Mouse (Mus musculus) hindbrain, embryonic 16.5 days (tissue): ENCODE results near the gene Dhrs11. TPM values are rescaled to one million over a fixed set of nuclear protein-coding genes. Genes with fewer than 3 reads are reported as not detected.
"Not testable (repeated sequence)": the region's sequence is repeated elsewhere in the genome, so short reads cannot be mapped to it uniquely, and the experiment has no call there.

Source experiments
- ATAC-seq: fragments of 200-750 bp; cut with Nextera tagmentation; 2 replicates; pipeline ENCODE4 v1.8.0; 2017; ENCODE audit warnings: moderate TSS enrichment, moderate library complexity
- H3K27ac ChIP-seq: fragments of 300-500 bp; sonication (generic); 2 replicates; pipeline ENCODE4 v1.5.1; 2014; ENCODE audit warnings: low read depth, mild to moderate bottlenecking, control low read depth, low read length, moderate library complexity
- H3K27me3 ChIP-seq: fragments of 300-500 bp; sonication (generic); replicated peaks from 2 replicates; pipeline ENCODE4 v1.6.1; 2014; ENCODE audit warnings: low read length; ENCODE audit not compliant: control insufficient read depth, insufficient read depth
- H3K36me3 ChIP-seq: fragments of 300-500 bp; sonication (generic); 2 replicates; pipeline ENCODE4 v1.6.1; 2014; ENCODE audit warnings: mild to moderate bottlenecking, low read length, moderate library complexity, mixed read lengths; ENCODE audit not compliant: control insufficient read depth, insufficient read depth
- H3K4me1 ChIP-seq: fragments of 300-500 bp; sonication (generic); 2 replicates; pipeline ENCODE4 v1.6.1; 2014; ENCODE audit warnings: low read depth, low read length; ENCODE audit not compliant: control insufficient read depth, insufficient read depth
- H3K4me2 ChIP-seq: fragments of 300-500 bp; sonication (generic); 2 replicates; pipeline ENCODE4 v1.6.1; 2014; ENCODE audit warnings: mild to moderate bottlenecking, low read length, control low read depth, moderate library complexity
- H3K4me3 ChIP-seq: fragments of 300-500 bp; sonication (generic); 2 replicates; pipeline ENCODE4 v1.5.1; 2014; ENCODE audit warnings: mild to moderate bottlenecking, low read length, control low read depth, moderate library complexity
- H3K9ac ChIP-seq: fragments of 300-500 bp; sonication (generic); 2 replicates; pipeline ENCODE4 v1.6.1; 2014; ENCODE audit warnings: low read depth, mild to moderate bottlenecking, control low read depth, low read length, moderate library complexity
- H3K9me3 ChIP-seq: fragments of 300-500 bp; sonication (generic); 2 replicates; pipeline ENCODE4 v1.6.1; 2014; ENCODE audit warnings: mild to moderate bottlenecking, low read length, moderate library complexity; ENCODE audit not compliant: control insufficient read depth
- WGBS: fragments of 180-500 bp; shearing (Covaris S2); extraction: QIAGEN DNeasy Blood & Tissue Kit; methylation state at CpG from one replicate; pipeline ENCODE4 v1.1.7; 2014; 5-methylcytosine and 5-hydroxymethylcytosine counted together
- polyA plus RNA-seq: library from polyadenylated mRNA; unstranded; fragments of >200 nt; fragmentation: Nextera tagmentation; extraction: Ambion mirVana; gene quantifications from 2 replicates; pipeline ENCODE4 v1.2.1, GENCODE M21; 2015

The Dhrs11 gene
- polyA plus RNA-seq, 1 experiment from 2014 or later = 11.1 TPM

- Histone ChIP-seq H3K27me3 (no peaks in the 10 kb centered on the region), H3K4me2 (peak overlapping the region; percentile 21; the same call in 1 of the 2 replicates), H3K9me3 (no peaks in the 10 kb centered on the region), H3K36me3 (no peaks in the 10 kb centered on the region), H3K4me1 (peaks cover 19% of the 10 kb centered on the region), H3K9ac (no peak overlapping the region), H3K4me3 (no peak overlapping the region), H3K27ac (no peak overlapping the region)
- WGBS = 95% methylated on average over 2 of the region's 2 CpGs
- no peak for ATAC-seq
These were observed 38.8 kb upstream of the Dhrs11 start for GRCm38 (mm10) chr11:84867586-84867985.

- 79% methylated on average over 2 of the region's 2 CpGs for WGBS
- no peak overlapping the region for H3K9ac ChIP-seq
- no peaks in the 10 kb centered on the region for H3K9me3 ChIP-seq
- no peak for ATAC-seq
- H3K4me2 ChIP-seq = no peak overlapping the region
- no peaks in the 10 kb centered on the region for H3K27me3 ChIP-seq
- no peak overlapping the region for H3K4me3 ChIP-seq
- peaks cover 16% of the 10 kb centered on the region for H3K4me1 ChIP-seq
- no peak overlapping the region for H3K27ac ChIP-seq
- no peaks in the 10 kb centered on the region for H3K36me3 ChIP-seq
These were observed 36.5 kb upstream of the Dhrs11 start for GRCm38 (mm10) chr11:84865268-84865667.

GRCm38 (mm10) chr11:84855285-84855684 is 26.5 kb upstream of the Dhrs11 start:
- Histone ChIP-seq H3K27ac (no peak overlapping the region), H3K9ac (no peak overlapping the region), H3K4me3 (no peak overlapping the region), H3K9me3 (no peaks in the 10 kb centered on the region), H3K4me1 (no peaks in the 10 kb centered on the region), H3K4me2 (no peak overlapping the region), H3K27me3 (no peaks in the 10 kb centered on the region), H3K36me3 (peaks cover 17% of the 10 kb centered on the region)
- WGBS = 98% methylated on average over 6 of the region's 6 CpGs
- no peak for ATAC-seq

GRCm38 (mm10) chr11:84847475-84848090 is 18.8 kb upstream of the Dhrs11 start:
- ATAC-seq = no peak
- Histone ChIP-seq H3K4me2 (no peak overlapping the region), H3K9ac (no peak overlapping the region), H3K4me3 (no peak overlapping the region), H3K4me1 (no peaks in the 10 kb centered on the region), H3K9me3 (no peaks in the 10 kb centered on the region), H3K27ac (no peak overlapping the region), H3K27me3 (no peaks in the 10 kb centered on the region), H3K36me3 (peaks cover 11% of the 10 kb centered on the region)
- 77% methylated on average over 7 of the region's 7 CpGs for WGBS

GRCm38 (mm10) chr11:84846741-84847474 is 18.1 kb upstream of the Dhrs11 start:
- H3K9me3 ChIP-seq = no peaks in the 10 kb centered on the region
- WGBS = 94% methylated on average over 15 of the region's 15 CpGs
- ATAC-seq = no peak
- no peaks in the 10 kb centered on the region for H3K27me3 ChIP-seq
- no peaks in the 10 kb centered on the region for H3K4me1 ChIP-seq
- H3K9ac ChIP-seq = no peak overlapping the region
- no peak overlapping the region for H3K4me3 ChIP-seq
- H3K27ac ChIP-seq = no peak overlapping the region
- H3K4me2 ChIP-seq = no peak overlapping the region
- H3K36me3 ChIP-seq = peaks cover 11% of the 10 kb centered on the region

GRCm38 (mm10) chr11:84839330-84839729 is 10.5 kb upstream of the Dhrs11 start:
- no peak overlapping the region for H3K4me3 ChIP-seq
- no peaks in the 10 kb centered on the region for H3K4me1 ChIP-seq
- no peak overlapping the region for H3K9ac ChIP-seq
- peaks cover 21% of the 10 kb centered on the region for H3K36me3 ChIP-seq
- no peak overlapping the region for H3K4me2 ChIP-seq
- no peak overlapping the region for H3K27ac ChIP-seq
- H3K9me3 ChIP-seq = no peaks in the 10 kb centered on the region
- WGBS = 94% methylated on average over 2 of the region's 2 CpGs
- no peaks in the 10 kb centered on the region for H3K27me3 ChIP-seq
- ATAC-seq = no peak

- H3K27me3 ChIP-seq, H3K9ac ChIP-seq, H3K4me1 ChIP-seq, ATAC-seq, H3K9me3 ChIP-seq: not testable (repeated sequence)
- 81% methylated on average over 11 of the region's 11 CpGs for WGBS
- Histone ChIP-seq H3K36me3 (peaks cover 13% of the 10 kb centered on the region), H3K27ac (peak overlapping the region; percentile 74; the same call in 1 of the 2 replicates), H3K4me2 (peak overlapping the region; percentile 86), H3K4me3 (peak overlapping the region; percentile 67)
These were observed 701 bp upstream of the Dhrs11 start for GRCm38 (mm10) chr11:84829495-84829894.

- peak overlapping the region; percentile 79 for H3K9ac ChIP-seq
- peak overlapping the region; percentile 74; the same call in 1 of the 2 replicates for H3K27ac ChIP-seq
- no peak; the same call in 1 of the 2 replicates for ATAC-seq
- peak overlapping the region; percentile 67 for H3K4me3 ChIP-seq
- H3K36me3 ChIP-seq = peaks cover 4% of the 10 kb centered on the region; the same call in 1 of the 2 replicates
- peak overlapping the region; percentile 86 for H3K4me2 ChIP-seq
- no peaks in the 10 kb centered on the region for H3K9me3 ChIP-seq
- WGBS = 53% methylated on average over 3 of the region's 3 CpGs
- peaks cover 7% of the 10 kb centered on the region for H3K4me1 ChIP-seq
- H3K27me3 ChIP-seq = no peaks in the 10 kb centered on the region
These were observed 792 bp downstream of the Dhrs11 start for GRCm38 (mm10) chr11:84827901-84828503.

- no peak overlapping the region for H3K27ac ChIP-seq
These were observed 1.3 kb downstream of the Dhrs11 start for GRCm38 (mm10) chr11:84827492-84827891.

More at GRCm38 (mm10) chr11:84827492-84827891, 1.3 kb downstream of the Dhrs11 start:
- Histone ChIP-seq H3K27me3 (no peaks in the 10 kb centered on the region), H3K36me3 (peaks cover 4% of the 10 kb centered on the region; the same call in 1 of the 2 replicates), H3K9me3 (no peaks in the 10 kb centered on the region), H3K9ac (no peak overlapping the region), H3K4me1 (peaks cover 7% of the 10 kb centered on the region), H3K4me3 (no peak overlapping the region), H3K4me2 (no peak overlapping the region)
- ATAC-seq = no peak
